Mouse (Mus musculus): ENCODE data around the gene Scp2. TPM values are rescaled to one million over a fixed set of nuclear protein-coding genes. Genes with fewer than 3 reads are reported as not detected.

The Scp2 gene
- polyA plus RNA-seq, 1 experiment from 2014 or later, result 943 TPM

DNA sequence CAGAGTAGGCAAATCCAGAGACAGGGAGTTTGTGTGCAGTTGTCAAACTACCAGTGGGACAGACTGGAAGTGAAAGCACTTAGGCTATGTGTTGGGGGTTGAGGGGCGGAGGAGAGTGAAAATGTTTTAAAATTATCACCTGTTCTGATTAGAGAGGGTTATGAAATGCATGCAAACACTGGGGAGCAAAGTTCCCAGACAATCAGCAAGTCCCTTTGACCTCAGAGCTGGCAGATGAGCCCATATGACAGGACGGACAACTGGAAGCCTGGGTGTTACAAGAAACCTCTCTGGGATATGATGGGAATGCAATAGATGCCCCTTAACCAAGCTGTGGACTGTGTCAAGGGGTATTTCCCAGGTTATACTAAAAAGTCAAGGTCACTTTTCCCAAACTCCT is 76.7 kb downstream of the Scp2 start:
- H3K4me1 ChIP-seq (replicated peaks; ENCODE audit: control insufficient read depth, insufficient read depth, low read length), result 0 out of 2 replicates have a peak, but pooled peaks cover 6% of the 10 kb centered on the region
- H3K9ac ChIP-seq (ENCODE audit: low read depth, low read length), result no peak overlapping the region
- H3K27me3 ChIP-seq (replicated peaks; ENCODE audit: control insufficient read depth, insufficient read depth, low read length), result no peaks in the 10 kb centered on the region
- peak overlapping the region; percentile 78 for H3K27ac ChIP-seq (ENCODE audit: low read depth, low read length)
- H3K36me3 ChIP-seq (ENCODE audit: control insufficient read depth, insufficient read depth), result peaks cover 23% of the 10 kb centered on the region; the same call in 1 of the 2 replicates
- peak; percentile 45; the same call in 1 of the 2 replicates for ATAC-seq
- no peaks in the 10 kb centered on the region for H3K9me3 ChIP-seq (ENCODE audit: control insufficient read depth)
- H3K4me3 ChIP-seq (ENCODE audit: low read depth, low read length), result no peak overlapping the region
- no peak for TF ChIP-seq CTCF (IDR thresholded peaks at IDR 0.05; ENCODE audit: low read depth)
- H3K4me2 ChIP-seq (replicated peaks; ENCODE audit: low read depth), result no peak overlapping the region
- WGBS, result 44% methylated on average over 2 of the region's 2 CpGs

DNA sequence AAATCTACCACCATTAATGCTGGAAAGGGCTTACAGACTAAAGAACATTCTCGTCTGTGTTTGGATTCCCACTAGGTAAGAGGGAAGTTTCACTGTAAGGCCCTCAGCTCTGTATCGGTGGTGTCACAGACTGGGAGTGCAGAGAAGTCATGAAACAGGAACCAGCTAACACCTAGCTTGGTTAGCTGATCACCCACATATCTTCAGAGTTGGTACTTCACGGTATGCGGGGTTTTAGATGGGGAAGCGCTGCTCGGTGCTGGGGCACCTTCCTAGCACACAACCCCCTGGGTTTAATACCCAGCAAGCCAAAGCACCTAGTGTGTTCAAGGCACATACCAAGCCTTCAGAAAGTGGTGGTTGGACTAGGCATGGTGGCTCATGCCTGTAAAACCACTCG is 77.5 kb downstream of the Scp2 start:
- H3K4me1 ChIP-seq (replicated peaks; ENCODE audit: control insufficient read depth, insufficient read depth, low read length), result 0 out of 2 replicates have a peak, but pooled peaks cover 6% of the 10 kb centered on the region
- peak overlapping the region; percentile 7; the same call in 1 of the 2 replicates for H3K4me2 ChIP-seq (replicated peaks; ENCODE audit: low read depth)
- no peak for TF ChIP-seq CTCF (IDR thresholded peaks at IDR 0.05; ENCODE audit: low read depth)
- no peak overlapping the region for H3K9ac ChIP-seq (ENCODE audit: low read depth, low read length)
- H3K4me3 ChIP-seq (ENCODE audit: low read depth, low read length), result no peak overlapping the region
- H3K27me3 ChIP-seq (replicated peaks; ENCODE audit: control insufficient read depth, insufficient read depth, low read length), result no peaks in the 10 kb centered on the region
- H3K9me3 ChIP-seq (ENCODE audit: control insufficient read depth), result no peaks in the 10 kb centered on the region
- peak overlapping the region; percentile 78 for H3K27ac ChIP-seq (ENCODE audit: low read depth, low read length)
- ATAC-seq, result no peak
- peaks cover 28% of the 10 kb centered on the region; the same call in 1 of the 2 replicates for H3K36me3 ChIP-seq (ENCODE audit: control insufficient read depth, insufficient read depth)
- WGBS, result 82% methylated on average over 7 of the region's 7 CpGs

DNA sequence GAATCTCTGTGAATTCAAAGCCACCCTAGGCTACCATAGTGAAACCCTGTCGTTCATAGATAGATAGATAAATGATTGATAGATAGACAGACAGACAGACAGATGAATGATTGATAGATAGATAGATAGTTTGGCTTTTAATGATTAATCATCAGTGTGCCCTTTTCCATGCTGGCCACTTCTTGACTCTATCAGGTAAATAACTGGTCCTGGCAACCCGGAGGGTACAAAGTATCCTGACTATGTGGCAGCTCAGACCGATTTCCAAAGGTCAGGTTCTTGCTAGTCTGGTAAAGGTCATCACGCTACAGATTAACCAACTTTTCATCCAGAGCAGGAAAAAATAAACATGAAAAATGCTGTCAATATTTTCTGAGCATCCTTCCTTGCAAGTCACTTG is 78.2 kb downstream of the Scp2 start:
- H3K4me1 ChIP-seq (replicated peaks; ENCODE audit: control insufficient read depth, insufficient read depth, low read length), result 0 out of 2 replicates have a peak, but pooled peaks cover 6% of the 10 kb centered on the region
- peak overlapping the region; percentile 29 for H3K27ac ChIP-seq (ENCODE audit: low read depth, low read length)
- no peak for TF ChIP-seq CTCF (IDR thresholded peaks at IDR 0.05; ENCODE audit: low read depth)
- no peak for ATAC-seq
- WGBS, result 37% methylated on average over 4 of the region's 4 CpGs
- no peaks in the 10 kb centered on the region for H3K9me3 ChIP-seq (ENCODE audit: control insufficient read depth)
- no peak overlapping the region for H3K4me2 ChIP-seq (replicated peaks; ENCODE audit: low read depth)
- H3K36me3 ChIP-seq (ENCODE audit: control insufficient read depth, insufficient read depth), result peaks cover 32% of the 10 kb centered on the region
- no peaks in the 10 kb centered on the region for H3K27me3 ChIP-seq (replicated peaks; ENCODE audit: control insufficient read depth, insufficient read depth, low read length)
- no peak overlapping the region for H3K9ac ChIP-seq (ENCODE audit: low read depth, low read length)
- H3K4me3 ChIP-seq (ENCODE audit: low read depth, low read length), result no peak overlapping the region

- Histone ChIP-seq H3K9ac (ENCODE audit: low read depth, low read length) (no peak overlapping the region), H3K9me3 (ENCODE audit: control insufficient read depth) (no peaks in the 10 kb centered on the region), H3K4me1 (replicated peaks; ENCODE audit: control insufficient read depth, insufficient read depth, low read length) (0 out of 2 replicates have a peak, but pooled peaks cover 6% of the 10 kb centered on the region), H3K27me3 (replicated peaks; ENCODE audit: control insufficient read depth, insufficient read depth, low read length) (no peaks in the 10 kb centered on the region), H3K4me2 (replicated peaks; ENCODE audit: low read depth) (no peak overlapping the region), H3K27ac (ENCODE audit: low read depth, low read length) (peak overlapping the region; percentile 50), H3K4me3 (ENCODE audit: low read depth, low read length) (no peak overlapping the region), H3K36me3 (ENCODE audit: control insufficient read depth, insufficient read depth) (peaks cover 40% of the 10 kb centered on the region)
- 52% methylated on average over 2 of the region's 2 CpGs for WGBS
- peak; percentile 44; the same call in 1 of the 2 replicates for ATAC-seq
- no peak for TF ChIP-seq CTCF (IDR thresholded peaks at IDR 0.05; ENCODE audit: low read depth)
Observed at GRCm38 (mm10) chr4:108065176-108065844, 79.5 kb downstream of the Scp2 start.

GRCm38 (mm10) chr4:108063616-108064015 is 81.2 kb downstream of the Scp2 start:
- TF ChIP-seq CTCF (IDR thresholded peaks at IDR 0.05; ENCODE audit: low read depth), result no peak
- peaks cover 51% of the 10 kb centered on the region for H3K36me3 ChIP-seq (ENCODE audit: control insufficient read depth, insufficient read depth)
- no peak overlapping the region for H3K27ac ChIP-seq (ENCODE audit: low read depth, low read length)
- H3K9me3 ChIP-seq (ENCODE audit: control insufficient read depth), result no peaks in the 10 kb centered on the region
- ATAC-seq, result no peak
- no peaks in the 10 kb centered on the region for H3K27me3 ChIP-seq (replicated peaks; ENCODE audit: control insufficient read depth, insufficient read depth, low read length)
- H3K9ac ChIP-seq (ENCODE audit: low read depth, low read length), result no peak overlapping the region
- H3K4me1 ChIP-seq (replicated peaks; ENCODE audit: control insufficient read depth, insufficient read depth, low read length), result 0 out of 2 replicates have a peak, but pooled peaks cover 6% of the 10 kb centered on the region
- 59% methylated on average over 6 of the region's 6 CpGs for WGBS
- H3K4me2 ChIP-seq (replicated peaks; ENCODE audit: low read depth), result no peak overlapping the region
- H3K4me3 ChIP-seq (ENCODE audit: low read depth, low read length), result no peak overlapping the region

DNA sequence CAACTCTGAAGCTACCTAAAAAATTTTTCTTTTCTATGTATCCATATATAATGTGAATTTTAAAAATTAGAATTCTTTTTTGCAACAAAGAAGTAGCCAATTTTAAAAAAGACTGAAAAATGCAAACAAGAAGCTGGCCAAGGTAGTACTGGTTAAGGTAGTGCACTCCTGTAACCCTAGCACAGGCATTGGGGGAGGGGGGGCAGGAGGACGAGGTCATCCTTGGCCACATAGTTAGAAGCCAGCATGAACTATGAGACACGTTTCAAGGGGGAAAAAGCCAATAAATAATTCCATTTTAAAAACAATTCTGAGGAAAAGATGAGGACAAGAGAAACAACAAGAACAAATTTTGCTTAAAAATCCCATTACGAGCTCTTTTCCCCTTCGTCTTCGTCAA is 82.3 kb downstream of the Scp2 start:
- ATAC-seq, result no peak
- peaks cover 51% of the 10 kb centered on the region for H3K36me3 ChIP-seq (ENCODE audit: control insufficient read depth, insufficient read depth)
- H3K4me2 ChIP-seq (replicated peaks; ENCODE audit: low read depth), result no peak overlapping the region
- 91% methylated on average over 5 of the region's 5 CpGs for WGBS
- no peak overlapping the region for H3K9ac ChIP-seq (ENCODE audit: low read depth, low read length)
- no peak overlapping the region for H3K4me3 ChIP-seq (ENCODE audit: low read depth, low read length)
- TF ChIP-seq CTCF (IDR thresholded peaks at IDR 0.05; ENCODE audit: low read depth), result no peak
- no peak overlapping the region for H3K27ac ChIP-seq (ENCODE audit: low read depth, low read length)
- no peaks in the 10 kb centered on the region for H3K9me3 ChIP-seq (ENCODE audit: control insufficient read depth)
- H3K4me1 ChIP-seq (replicated peaks; ENCODE audit: control insufficient read depth, insufficient read depth, low read length), result 0 out of 2 replicates have a peak, but pooled peaks cover 6% of the 10 kb centered on the region
- no peaks in the 10 kb centered on the region for H3K27me3 ChIP-seq (replicated peaks; ENCODE audit: control insufficient read depth, insufficient read depth, low read length)

All from intestine, postnatal 0 days (tissue).